Mouse (Mus musculus): Measurements from ENCODE around the gene Nbea. TPM values are rescaled to one million over a fixed set of nuclear protein-coding genes. Genes with fewer than 3 reads are reported as not detected.
"Not testable (repeated sequence)": the region's sequence is repeated elsewhere in the genome, so short reads cannot be mapped to it uniquely, and the experiment has no call there.

Gene Nbea
- polyA plus RNA-seq, 1 experiment from 2014 or later, result 55.4 TPM

DNA sequence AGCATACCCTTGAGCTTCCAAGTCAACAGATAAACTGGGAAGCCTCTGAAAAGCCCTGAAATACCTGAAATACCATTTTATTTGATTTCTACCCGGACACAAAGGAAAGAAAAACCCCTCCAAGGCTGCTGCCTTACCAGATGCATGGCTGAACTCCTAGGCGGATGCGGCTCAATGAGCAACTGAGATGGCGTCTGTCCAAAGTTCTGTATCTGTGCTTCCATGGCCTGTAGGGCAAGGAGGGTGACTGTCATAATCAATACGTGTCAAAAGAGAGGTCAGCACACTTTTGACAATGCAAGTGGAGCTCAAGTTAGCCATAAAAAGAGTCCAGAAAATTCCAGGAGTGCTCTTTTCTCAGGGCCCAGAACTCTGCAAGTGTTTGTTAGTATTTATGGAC, 534.0 kb downstream of the Nbea start:
- no peak overlapping the region for H3K4me3 ChIP-seq (replicated peaks)
- 66% methylated on average over 5 of the region's 5 CpGs for WGBS
- peaks cover 9% of the 10 kb centered on the region for H3K4me1 ChIP-seq
- H3K27me3 ChIP-seq (replicated peaks), result no peaks in the 10 kb centered on the region
- H3K9ac ChIP-seq (replicated peaks), result no peak overlapping the region
- ATAC-seq (ENCODE audit: low FRiP score), result no peak
- H3K36me3 ChIP-seq, result peaks cover 14% of the 10 kb centered on the region
- H3K9me3 ChIP-seq (replicated peaks), result no peaks in the 10 kb centered on the region
- no peak overlapping the region for H3K27ac ChIP-seq (replicated peaks)
- H3K4me2 ChIP-seq, result no peak overlapping the region

GRCm38 (mm10) chr3:55648299-55648698, 535.2 kb downstream of the Nbea start:
- no peak overlapping the region for H3K4me3 ChIP-seq (replicated peaks)
- ATAC-seq (ENCODE audit: low FRiP score), result no peak
- H3K36me3 ChIP-seq, result peaks cover 22% of the 10 kb centered on the region
- no peak overlapping the region for H3K27ac ChIP-seq (replicated peaks)
- peaks cover 16% of the 10 kb centered on the region for H3K4me1 ChIP-seq
- H3K9ac ChIP-seq (replicated peaks), result no peak overlapping the region
- H3K27me3 ChIP-seq (replicated peaks), result no peaks in the 10 kb centered on the region
- H3K9me3 ChIP-seq (replicated peaks), result no peaks in the 10 kb centered on the region
- no peak overlapping the region for H3K4me2 ChIP-seq
- 76% methylated on average over 4 of the region's 4 CpGs for WGBS

DNA sequence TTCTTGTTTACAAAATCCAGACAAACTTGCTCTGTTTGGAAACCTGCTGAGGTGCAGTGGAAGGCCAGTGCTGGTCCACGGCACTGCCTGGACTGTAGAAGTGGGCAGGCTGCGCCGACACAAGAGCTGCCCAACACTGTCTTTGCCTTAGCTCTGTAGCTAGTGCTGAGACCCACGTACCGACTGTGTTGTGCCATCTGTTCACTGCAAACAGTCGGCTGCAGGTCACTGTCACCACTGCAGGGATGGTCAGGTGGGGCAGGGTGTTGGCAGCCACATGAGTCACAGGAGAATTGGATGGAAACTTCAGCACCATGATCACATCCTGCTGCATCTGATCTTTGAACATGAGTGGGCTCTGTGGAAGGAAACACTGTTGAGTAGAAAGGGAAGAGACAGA, 536.3 kb downstream of the Nbea start:
- ATAC-seq (ENCODE audit: low FRiP score), result no peak
- Histone ChIP-seq H3K27me3 (replicated peaks) (no peaks in the 10 kb centered on the region), H3K9ac (replicated peaks) (0 out of 2 replicates have a peak overlapping the region, but pooled peaks have one; percentile 2), H3K4me1 (peaks cover 16% of the 10 kb centered on the region), H3K4me3 (replicated peaks) (no peak overlapping the region), H3K9me3 (replicated peaks) (no peaks in the 10 kb centered on the region), H3K27ac (replicated peaks) (no peak overlapping the region), H3K4me2 (no peak overlapping the region), H3K36me3 (peaks cover 34% of the 10 kb centered on the region)
- WGBS, result 76% methylated on average over 6 of the region's 6 CpGs

- peaks cover 16% of the 10 kb centered on the region for H3K4me1 ChIP-seq
- H3K4me3 ChIP-seq (replicated peaks), result no peak overlapping the region
- ATAC-seq (ENCODE audit: low FRiP score), result no peak
- no peak overlapping the region for H3K9ac ChIP-seq (replicated peaks)
- H3K4me2 ChIP-seq, result no peak overlapping the region
- no peaks in the 10 kb centered on the region for H3K27me3 ChIP-seq (replicated peaks)
- 72% methylated on average over 3 of the region's 3 CpGs for WGBS
- peaks cover 40% of the 10 kb centered on the region for H3K36me3 ChIP-seq
- H3K9me3 ChIP-seq (replicated peaks), result no peaks in the 10 kb centered on the region
- H3K27ac ChIP-seq (replicated peaks), result no peak overlapping the region
Observed at GRCm38 (mm10) chr3:55646437-55646836, 537.1 kb downstream of the Nbea start.

GRCm38 (mm10) chr3:55644035-55644618, 539.4 kb downstream of the Nbea start:
- no peaks in the 10 kb centered on the region for H3K9me3 ChIP-seq (replicated peaks)
- H3K4me1 ChIP-seq, result peaks cover 13% of the 10 kb centered on the region; the same call in 1 of the 2 replicates
- peaks cover 40% of the 10 kb centered on the region for H3K36me3 ChIP-seq
- 32% methylated on average over 11 of the region's 11 CpGs for WGBS
- no peak overlapping the region for H3K9ac ChIP-seq (replicated peaks)
- H3K4me2 ChIP-seq, result no peak overlapping the region
- ATAC-seq (ENCODE audit: low FRiP score), result no peak; the same call in 1 of the 2 replicates
- H3K27me3 ChIP-seq (replicated peaks), result no peaks in the 10 kb centered on the region
- H3K27ac ChIP-seq (replicated peaks), result peak overlapping the region; percentile 45; the same call in 1 of the 2 replicates
- H3K4me3 ChIP-seq (replicated peaks), result no peak overlapping the region

DNA sequence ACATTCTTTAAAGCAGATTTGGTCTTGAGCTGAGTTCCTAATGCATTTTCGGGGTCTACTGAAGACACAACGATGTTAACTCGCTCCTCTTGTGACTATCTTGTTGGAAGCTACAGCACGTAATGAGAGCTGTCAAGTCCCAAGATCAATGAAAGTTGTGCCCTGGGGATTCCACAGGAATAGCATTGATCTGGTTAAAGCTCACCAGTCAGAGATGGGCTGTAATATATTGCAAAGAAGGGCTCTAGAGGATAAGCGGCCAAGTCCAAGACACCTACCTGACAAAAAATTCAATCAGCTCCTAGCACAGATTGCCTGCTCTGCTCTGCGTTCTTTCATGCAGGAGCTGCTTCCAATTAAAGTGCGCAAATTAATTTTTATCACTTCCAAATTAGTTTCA, 545.8 kb downstream of the Nbea start:
- Histone ChIP-seq H3K4me3 (replicated peaks) (no peak overlapping the region), H3K27me3 (replicated peaks) (no peaks in the 10 kb centered on the region), H3K9ac (replicated peaks) (no peak overlapping the region), H3K27ac (replicated peaks) (no peak overlapping the region), H3K4me1 (peaks cover 5% of the 10 kb centered on the region), H3K36me3 (peaks cover 11% of the 10 kb centered on the region; the same call in 1 of the 2 replicates), H3K9me3 (replicated peaks) (no peaks in the 10 kb centered on the region), H3K4me2 (no peak overlapping the region)
- peak; percentile 46; the same call in 1 of the 2 replicates for ATAC-seq (ENCODE audit: low FRiP score)
- 48% methylated on average over 7 of the region's 7 CpGs for WGBS

DNA sequence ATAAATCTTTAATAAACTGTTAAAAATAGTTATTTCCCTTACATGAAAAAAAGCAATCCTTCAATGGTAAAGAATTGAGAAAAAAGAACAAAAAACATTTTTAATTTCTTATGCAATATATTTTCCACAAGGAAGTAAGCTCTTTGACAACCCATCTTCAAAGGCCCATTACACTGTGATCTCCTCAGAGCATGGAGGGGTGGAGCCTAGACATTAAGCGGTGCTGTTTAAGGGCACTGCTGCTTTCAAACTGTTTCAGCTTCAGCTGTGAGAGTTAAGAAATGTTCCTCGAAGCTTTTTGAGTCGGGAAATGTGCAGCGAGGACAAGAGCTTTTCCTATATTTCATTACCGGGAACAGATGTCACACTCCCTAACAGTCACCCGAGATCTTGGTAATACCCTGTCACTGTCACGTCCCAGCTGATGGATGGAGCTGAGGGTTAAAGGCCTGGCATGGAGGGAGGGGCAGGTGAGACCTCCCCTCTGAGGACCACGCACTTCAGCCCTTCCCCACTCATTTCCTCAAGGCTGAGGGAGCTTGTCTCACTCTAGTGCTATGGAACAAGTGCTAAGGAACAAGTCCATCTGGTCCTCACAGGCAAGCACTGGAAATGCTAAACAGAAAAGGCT, 547.8 kb downstream of the Nbea start:
- H3K36me3 ChIP-seq, result peaks cover 11% of the 10 kb centered on the region; the same call in 1 of the 2 replicates
- no peaks in the 10 kb centered on the region for H3K9me3 ChIP-seq (replicated peaks)
- WGBS, result 48% methylated on average over 8 of the region's 8 CpGs
- H3K4me2 ChIP-seq, result no peak overlapping the region
- H3K4me3 ChIP-seq (replicated peaks), result no peak overlapping the region
- H3K9ac ChIP-seq (replicated peaks), result no peak overlapping the region
- no peak overlapping the region; the same call in 1 of the 2 replicates for H3K27ac ChIP-seq (replicated peaks)
- peaks cover 5% of the 10 kb centered on the region for H3K4me1 ChIP-seq
- ATAC-seq (ENCODE audit: low FRiP score), result no peak
- H3K27me3 ChIP-seq (replicated peaks), result no peaks in the 10 kb centered on the region

- H3K36me3 ChIP-seq, result peaks cover 65% of the 10 kb centered on the region
- WGBS, result 91% methylated on average over 4 of the region's 4 CpGs
- no peak overlapping the region for H3K27ac ChIP-seq (replicated peaks)
- no peaks in the 10 kb centered on the region for H3K27me3 ChIP-seq (replicated peaks)
- H3K9ac ChIP-seq (replicated peaks), result no peak overlapping the region
- no peaks in the 10 kb centered on the region for H3K9me3 ChIP-seq (replicated peaks)
- no peak overlapping the region for H3K4me3 ChIP-seq (replicated peaks)
- H3K4me1 ChIP-seq, result no peaks in the 10 kb centered on the region
- no peak overlapping the region for H3K4me2 ChIP-seq
- no peak for ATAC-seq (ENCODE audit: low FRiP score)
Observed at GRCm38 (mm10) chr3:55627054-55627453, 556.4 kb downstream of the Nbea start.

- WGBS, result 91% methylated on average over 3 of the region's 3 CpGs
- H3K9me3 ChIP-seq (replicated peaks); H3K4me3 ChIP-seq (replicated peaks); H3K27ac ChIP-seq (replicated peaks); H3K27me3 ChIP-seq (replicated peaks); ATAC-seq (ENCODE audit: low FRiP score); H3K4me1 ChIP-seq; H3K4me2 ChIP-seq; H3K9ac ChIP-seq (replicated peaks): not testable (repeated sequence)
- peaks cover 20% of the 10 kb centered on the region for H3K36me3 ChIP-seq
Observed at GRCm38 (mm10) chr3:55621958-55622357, 561.5 kb downstream of the Nbea start.

DNA sequence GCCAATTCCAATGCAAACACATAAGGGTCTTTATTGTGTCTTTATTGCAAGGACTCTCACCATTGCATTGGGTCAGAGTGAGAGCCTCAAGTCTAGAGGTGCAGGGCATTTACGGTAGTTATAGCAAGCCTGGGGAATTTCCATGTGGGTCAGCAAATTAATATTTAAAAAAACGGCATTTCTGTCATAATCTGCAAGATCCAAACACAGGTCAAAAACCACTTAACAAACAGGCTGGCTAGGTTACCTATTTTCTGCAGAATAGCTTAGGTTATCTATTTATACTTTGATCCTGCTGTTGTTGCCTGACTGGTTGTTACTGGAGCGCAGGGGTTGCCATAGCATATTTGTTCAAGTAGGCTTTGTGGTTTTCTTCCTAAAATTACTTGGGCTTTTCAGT, 565.1 kb downstream of the Nbea start:
- H3K4me2 ChIP-seq, result no peak overlapping the region
- ATAC-seq (ENCODE audit: low FRiP score), result no peak
- H3K36me3 ChIP-seq, result 0 out of 2 replicates have a peak, but pooled peaks cover 3% of the 10 kb centered on the region
- 96% methylated on average over 3 of the region's 3 CpGs for WGBS
- H3K27me3 ChIP-seq (replicated peaks), result no peaks in the 10 kb centered on the region
- no peaks in the 10 kb centered on the region for H3K9me3 ChIP-seq (replicated peaks)
- H3K4me1 ChIP-seq, result no peaks in the 10 kb centered on the region
- H3K27ac ChIP-seq (replicated peaks), result no peak overlapping the region
- no peak overlapping the region for H3K9ac ChIP-seq (replicated peaks)
- no peak overlapping the region for H3K4me3 ChIP-seq (replicated peaks)

DNA sequence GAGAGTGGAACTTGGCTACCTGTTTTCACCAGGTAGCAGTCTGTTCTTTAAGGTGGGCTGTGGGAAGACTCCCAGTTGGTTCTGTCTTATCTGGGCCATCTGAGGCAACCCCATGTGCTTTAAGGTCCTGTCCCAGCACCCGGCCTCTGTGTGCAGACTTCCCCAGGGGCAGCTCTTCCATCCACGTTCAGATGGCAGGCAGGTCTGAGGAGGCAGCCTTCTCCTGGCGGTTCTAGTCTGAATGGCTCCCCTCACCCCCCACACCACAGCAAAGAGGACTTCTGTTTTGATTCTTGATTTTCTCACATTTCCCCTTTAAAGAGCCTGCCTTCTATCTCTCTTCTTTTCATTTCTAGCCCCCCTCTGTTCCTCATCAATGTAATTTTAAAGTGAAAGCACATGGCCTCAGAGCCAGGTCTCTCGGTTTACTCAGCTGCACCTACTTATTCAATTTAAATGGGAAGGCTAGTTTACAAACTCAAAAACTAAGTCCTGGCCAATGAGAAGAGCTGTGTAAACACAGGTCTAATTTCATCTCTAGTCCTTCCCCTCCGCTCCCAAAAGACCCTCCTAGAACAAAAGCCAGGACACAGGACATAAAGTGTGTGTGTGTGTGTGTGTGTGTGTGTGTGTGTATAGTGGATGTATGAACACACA, 570.9 kb downstream of the Nbea start:
- H3K27me3 ChIP-seq (replicated peaks), result no peaks in the 10 kb centered on the region
- no peaks in the 10 kb centered on the region for H3K9me3 ChIP-seq (replicated peaks)
- no peaks in the 10 kb centered on the region for H3K4me1 ChIP-seq
- no peak overlapping the region for H3K4me2 ChIP-seq
- ATAC-seq (ENCODE audit: low FRiP score), result no peak
- H3K4me3 ChIP-seq (replicated peaks), result no peak overlapping the region
- H3K36me3 ChIP-seq, result no peaks in the 10 kb centered on the region
- H3K27ac ChIP-seq (replicated peaks), result no peak overlapping the region
- 68% methylated on average over 5 of the region's 5 CpGs for whole genome bisulfite sequencing
- H3K9ac ChIP-seq (replicated peaks), result no peak overlapping the region

DNA sequence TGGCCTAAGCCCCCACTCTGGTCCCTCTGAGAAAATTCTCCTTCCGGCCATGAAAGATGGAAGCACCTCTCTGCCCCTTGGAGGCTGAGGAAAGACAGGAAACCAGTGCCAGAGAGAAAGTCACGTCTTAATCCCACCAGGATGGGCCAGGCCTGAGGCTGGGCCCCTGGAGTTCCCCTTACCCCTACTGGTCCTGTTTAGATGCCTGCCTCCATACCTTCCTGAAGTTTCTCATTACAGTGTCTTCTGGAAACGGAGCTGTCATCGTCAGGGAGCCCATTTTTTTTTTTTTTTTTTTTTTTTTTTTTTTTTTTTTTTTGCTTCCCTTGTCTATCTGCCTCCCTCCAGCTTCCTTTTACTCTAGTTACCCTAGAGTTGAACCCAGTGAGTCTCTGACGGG, 571.5 kb downstream of the Nbea start:
- no peak overlapping the region for H3K4me3 ChIP-seq (replicated peaks)
- ATAC-seq (ENCODE audit: low FRiP score), result no peak
- H3K36me3 ChIP-seq, result no peaks in the 10 kb centered on the region
- no peaks in the 10 kb centered on the region for H3K27me3 ChIP-seq (replicated peaks)
- H3K9ac ChIP-seq (replicated peaks), result no peak overlapping the region
- no peak overlapping the region for H3K4me2 ChIP-seq
- H3K27ac ChIP-seq (replicated peaks), result no peak overlapping the region
- H3K9me3 ChIP-seq (replicated peaks), result no peaks in the 10 kb centered on the region
- H3K4me1 ChIP-seq, result no peaks in the 10 kb centered on the region
- WGBS, result 89% methylated on average over 5 of the region's 5 CpGs

All from neural tube, embryonic 15.5 days (tissue).